Mouse (Mus musculus): ENCODE data around the gene Rab3gap2. TPM values are rescaled to one million over a fixed set of nuclear protein-coding genes. Genes with fewer than 3 reads are reported as not detected.

The Rab3gap2 gene
- polyA plus RNA-seq, 1 experiment from 2014 or later = 15.0 TPM

DNA sequence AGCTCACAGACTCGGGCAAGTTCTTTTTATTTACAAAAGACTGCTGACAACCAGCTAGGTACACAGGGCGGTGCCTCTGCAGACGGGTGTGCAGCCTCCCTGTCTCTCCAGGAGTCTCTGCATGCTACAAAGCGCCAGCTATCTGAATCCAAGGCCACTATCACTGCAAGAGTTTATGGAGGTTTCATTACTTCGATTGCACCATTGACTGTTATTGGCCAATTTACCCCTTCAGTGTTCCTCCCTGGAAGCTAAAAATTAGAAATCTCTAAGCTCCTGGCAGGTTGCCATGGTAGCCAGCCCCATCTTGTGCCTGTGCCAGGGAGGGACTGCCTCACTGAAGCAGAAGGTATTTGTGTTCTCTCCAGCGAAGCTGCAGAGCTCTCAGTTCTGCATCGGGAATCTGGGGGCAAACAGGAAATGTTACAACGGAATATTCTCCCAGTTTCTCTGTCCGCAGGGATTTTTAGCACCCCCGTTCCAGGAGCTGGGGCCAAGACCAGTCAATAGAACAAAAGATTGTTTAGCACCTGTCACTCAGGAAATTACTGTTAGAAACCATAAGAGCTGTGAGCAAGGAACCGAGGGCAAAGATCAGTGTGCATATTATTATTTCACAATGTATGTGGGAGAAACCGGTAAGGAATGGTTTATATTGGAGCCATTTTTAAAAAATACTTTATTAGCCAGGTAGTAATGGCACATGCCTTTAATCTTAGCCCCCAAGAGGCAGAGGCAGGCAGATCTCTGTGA lies 49.4 kb downstream of the Rab3gap2 start:
- H3K36me3 ChIP-seq (ENCODE audit: insufficient read depth, low read length) = peaks cover 32% of the 10 kb centered on the region
- no peaks in the 10 kb centered on the region for H3K27me3 ChIP-seq (ENCODE audit: insufficient read depth, low read length)
- no peak overlapping the region for H3K27ac ChIP-seq
- ATAC-seq (replicated peaks; ENCODE audit: low FRiP score, low read depth) (no peak), DNase-seq (ENCODE audit: low spot score) (no peak)
- no peak for TF ChIP-seq CTCF (IDR thresholded peaks at IDR 0.05; ENCODE audit: low read depth)
- no peak overlapping the region for H3K9ac ChIP-seq (ENCODE audit: low read depth, low read length)
- 70% methylated on average over 12 of the region's 12 CpGs for WGBS
- H3K4me3 ChIP-seq (replicated peaks; ENCODE audit: low read depth, low read length) = no peak overlapping the region
- H3K4me2 ChIP-seq (ENCODE audit: low read length) = no peak overlapping the region
- no peaks in the 10 kb centered on the region for H3K4me1 ChIP-seq (replicated peaks; ENCODE audit: insufficient read depth, low read length)
- no peaks in the 10 kb centered on the region for H3K9me3 ChIP-seq (replicated peaks; ENCODE audit: low read length)

GRCm38 (mm10) chr1:185255336-185255735 lies 51.4 kb downstream of the Rab3gap2 start:
- ATAC-seq (replicated peaks; ENCODE audit: low FRiP score, low read depth) (no peak), DNase-seq (ENCODE audit: low spot score) (no peak)
- H3K4me3 ChIP-seq (replicated peaks; ENCODE audit: low read depth, low read length) = no peak overlapping the region
- H3K27ac ChIP-seq = no peak overlapping the region
- H3K9ac ChIP-seq (ENCODE audit: low read depth, low read length) = no peak overlapping the region
- peaks cover 29% of the 10 kb centered on the region for H3K36me3 ChIP-seq (ENCODE audit: insufficient read depth, low read length)
- H3K4me2 ChIP-seq (ENCODE audit: low read length) = no peak overlapping the region
- no peak for TF ChIP-seq CTCF (IDR thresholded peaks at IDR 0.05; ENCODE audit: low read depth)
- no peaks in the 10 kb centered on the region for H3K4me1 ChIP-seq (replicated peaks; ENCODE audit: insufficient read depth, low read length)
- H3K27me3 ChIP-seq (ENCODE audit: insufficient read depth, low read length) = no peaks in the 10 kb centered on the region
- 95% methylated on average over 12 of the region's 12 CpGs for whole genome bisulfite sequencing
- no peaks in the 10 kb centered on the region for H3K9me3 ChIP-seq (replicated peaks; ENCODE audit: low read length)

GRCm38 (mm10) chr1:185256753-185257152 lies 52.8 kb downstream of the Rab3gap2 start:
- Histone ChIP-seq H3K27me3 (ENCODE audit: insufficient read depth, low read length) (no peaks in the 10 kb centered on the region), H3K4me2 (ENCODE audit: low read length) (no peak overlapping the region), H3K4me3 (replicated peaks; ENCODE audit: low read depth, low read length) (no peak overlapping the region), H3K36me3 (ENCODE audit: insufficient read depth, low read length) (peaks cover 29% of the 10 kb centered on the region), H3K9ac (ENCODE audit: low read depth, low read length) (no peak overlapping the region), H3K27ac (no peak overlapping the region), H3K4me1 (replicated peaks; ENCODE audit: insufficient read depth, low read length) (no peaks in the 10 kb centered on the region), H3K9me3 (replicated peaks; ENCODE audit: low read length) (no peaks in the 10 kb centered on the region)
- WGBS = 52% methylated on average over 3 of the region's 3 CpGs
- no peak for TF ChIP-seq CTCF (IDR thresholded peaks at IDR 0.05; ENCODE audit: low read depth)
- peak; percentile 54; the same call in 1 of the 2 replicates for ATAC-seq (replicated peaks; ENCODE audit: low FRiP score, low read depth)
- DNase-seq (ENCODE audit: low spot score) = no peak

DNA sequence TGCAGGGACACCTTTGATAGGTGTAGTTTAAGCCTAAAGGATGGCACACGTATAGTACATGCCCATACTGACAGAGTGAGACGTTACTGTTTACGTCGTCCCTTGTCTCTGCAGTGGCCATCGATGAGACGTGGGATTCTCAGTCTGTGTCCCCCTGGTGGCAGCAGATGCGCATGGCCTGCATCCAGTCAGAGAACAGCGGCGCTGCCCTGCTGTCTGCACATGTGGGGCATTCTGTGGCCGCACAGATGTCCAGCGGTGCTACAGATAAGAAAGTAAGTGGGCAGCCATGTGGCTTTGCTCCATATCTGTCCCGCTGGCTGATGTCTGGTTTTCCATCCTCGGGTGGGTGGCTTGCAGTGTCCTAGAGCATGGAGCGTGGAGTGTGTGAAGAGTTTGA lies 58.6 kb downstream of the Rab3gap2 start:
- Histone ChIP-seq H3K27ac (no peak overlapping the region), H3K36me3 (ENCODE audit: insufficient read depth, low read length) (peaks cover 50% of the 10 kb centered on the region), H3K4me2 (ENCODE audit: low read length) (no peak overlapping the region), H3K4me1 (replicated peaks; ENCODE audit: insufficient read depth, low read length) (no peaks in the 10 kb centered on the region), H3K27me3 (ENCODE audit: insufficient read depth, low read length) (no peaks in the 10 kb centered on the region), H3K9me3 (replicated peaks; ENCODE audit: low read length) (no peaks in the 10 kb centered on the region), H3K4me3 (replicated peaks; ENCODE audit: low read depth, low read length) (no peak overlapping the region), H3K9ac (ENCODE audit: low read depth, low read length) (no peak overlapping the region)
- 53% methylated on average over 14 of the region's 14 CpGs for WGBS
- peak; percentile 67 for TF ChIP-seq CTCF (IDR thresholded peaks at IDR 0.05; ENCODE audit: low read depth)
- peak; percentile 34 for DNase-seq (ENCODE audit: low spot score)
- no peak; the same call in 1 of the 2 replicates for ATAC-seq (replicated peaks; ENCODE audit: low FRiP score, low read depth)

DNA sequence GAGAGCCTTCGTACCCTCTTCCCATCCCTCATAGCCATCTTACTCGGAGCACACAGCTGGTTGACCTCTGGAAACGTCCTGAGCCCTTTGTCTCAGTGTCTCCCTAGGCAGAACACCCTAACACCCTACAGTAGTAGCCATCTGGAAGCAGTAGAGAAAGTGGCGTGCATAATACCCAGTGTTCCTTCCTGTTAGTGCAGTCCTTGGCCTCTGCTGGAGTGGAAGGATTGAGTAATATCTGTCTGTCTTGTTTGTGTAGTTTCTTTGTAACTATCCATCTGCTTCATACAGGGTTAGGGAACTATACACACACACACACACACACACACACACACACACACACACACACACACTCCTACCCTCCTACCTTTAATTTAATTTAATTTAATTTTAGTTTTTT lies 64.8 kb downstream of the Rab3gap2 start:
- peaks cover 48% of the 10 kb centered on the region; the same call in 1 of the 2 replicates for H3K36me3 ChIP-seq (ENCODE audit: insufficient read depth, low read length)
- no peaks in the 10 kb centered on the region for H3K9me3 ChIP-seq (replicated peaks; ENCODE audit: low read length)

DNA sequence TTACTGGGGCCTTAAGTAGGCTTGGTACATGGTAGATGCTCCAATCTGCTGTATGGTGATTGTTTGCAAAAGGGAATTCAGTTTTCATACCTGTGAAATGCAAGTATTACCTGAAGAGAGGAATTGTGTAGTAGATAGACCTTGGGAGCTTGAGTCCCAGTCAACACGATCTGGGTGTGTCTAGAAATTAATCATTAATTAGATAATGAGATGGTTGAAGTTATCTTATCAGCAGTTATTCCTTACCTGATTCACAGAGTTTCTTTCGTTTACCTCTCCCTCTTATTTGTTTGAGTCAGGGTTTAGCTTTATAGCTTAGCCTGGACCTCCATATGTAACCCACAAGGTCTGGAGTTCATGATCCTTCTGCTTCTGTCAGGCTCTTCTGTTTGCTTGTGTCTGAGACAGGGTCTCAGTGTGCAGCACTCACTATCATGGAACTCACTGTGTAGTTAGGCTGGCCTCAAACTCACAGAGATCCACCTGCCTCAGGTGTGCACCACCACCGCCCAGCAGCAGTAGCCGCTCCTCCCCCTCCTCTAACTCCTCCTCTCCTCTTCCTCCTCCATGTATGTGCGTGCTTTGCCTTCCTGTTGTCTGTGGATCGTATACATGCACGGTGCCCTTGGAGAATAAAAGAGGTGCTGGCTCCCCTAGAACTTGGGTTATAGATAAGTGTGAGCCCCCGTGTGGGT lies 66.6 kb downstream of the Rab3gap2 start:
- H3K36me3 ChIP-seq (ENCODE audit: insufficient read depth, low read length) = peaks cover 42% of the 10 kb centered on the region; the same call in 1 of the 2 replicates
- H3K9ac ChIP-seq (ENCODE audit: low read depth, low read length) = no peak overlapping the region
- no peak overlapping the region for H3K4me3 ChIP-seq (replicated peaks; ENCODE audit: low read depth, low read length)
- 91% methylated on average over 8 of the region's 8 CpGs for WGBS
- no peaks in the 10 kb centered on the region for H3K4me1 ChIP-seq (replicated peaks; ENCODE audit: insufficient read depth, low read length)
- ATAC-seq (replicated peaks; ENCODE audit: low FRiP score, low read depth) (no peak), DNase-seq (ENCODE audit: low spot score) (no peak)
- no peak overlapping the region for H3K27ac ChIP-seq
- no peak overlapping the region for H3K4me2 ChIP-seq (ENCODE audit: low read length)
- no peaks in the 10 kb centered on the region for H3K27me3 ChIP-seq (ENCODE audit: insufficient read depth, low read length)
- H3K9me3 ChIP-seq (replicated peaks; ENCODE audit: low read length) = no peaks in the 10 kb centered on the region
- no peak for TF ChIP-seq CTCF (IDR thresholded peaks at IDR 0.05; ENCODE audit: low read depth)

More for the DNA sequence above, 64.8 kb downstream of the Rab3gap2 start:
- ATAC-seq (replicated peaks; ENCODE audit: low FRiP score, low read depth) (no peak), DNase-seq (ENCODE audit: low spot score) (no peak)
- WGBS = 91% methylated on average over 4 of the region's 4 CpGs
- Histone ChIP-seq H3K27ac (no peak overlapping the region), H3K4me3 (replicated peaks; ENCODE audit: low read depth, low read length) (no peak overlapping the region), H3K4me1 (replicated peaks; ENCODE audit: insufficient read depth, low read length) (no peaks in the 10 kb centered on the region), H3K4me2 (ENCODE audit: low read length) (no peak overlapping the region), H3K9ac (ENCODE audit: low read depth, low read length) (no peak overlapping the region), H3K27me3 (ENCODE audit: insufficient read depth, low read length) (no peaks in the 10 kb centered on the region)
- no peak for TF ChIP-seq CTCF (IDR thresholded peaks at IDR 0.05; ENCODE audit: low read depth)

All from kidney, postnatal 0 days (tissue).